Mouse (Mus musculus) gastrocnemius, postnatal 25 days (tissue): Measurements from ENCODE around the gene Prss36. TPM values are rescaled to one million over a fixed set of nuclear protein-coding genes. Genes with fewer than 3 reads are reported as not detected.
"Not testable (repeated sequence)": the region's sequence is repeated elsewhere in the genome, so short reads cannot be mapped to it uniquely, and the experiment has no call there.

Source experiments
- DNase-seq: peaks from one replicate; pipeline ENCODE4 v3.0.0; 2022
- total RNA-seq, 2 experiments: library from RNA; stranded (reverse); gene quantifications; 1 replicate in 1 of 2; 2 replicates in 1 of 2; pipeline ENCODE4 v1.2.3; 2021

Prss36 gene
- total RNA-seq, 2 experiments from 2014 or later = 4.4 to 6.1 TPM

DNA sequence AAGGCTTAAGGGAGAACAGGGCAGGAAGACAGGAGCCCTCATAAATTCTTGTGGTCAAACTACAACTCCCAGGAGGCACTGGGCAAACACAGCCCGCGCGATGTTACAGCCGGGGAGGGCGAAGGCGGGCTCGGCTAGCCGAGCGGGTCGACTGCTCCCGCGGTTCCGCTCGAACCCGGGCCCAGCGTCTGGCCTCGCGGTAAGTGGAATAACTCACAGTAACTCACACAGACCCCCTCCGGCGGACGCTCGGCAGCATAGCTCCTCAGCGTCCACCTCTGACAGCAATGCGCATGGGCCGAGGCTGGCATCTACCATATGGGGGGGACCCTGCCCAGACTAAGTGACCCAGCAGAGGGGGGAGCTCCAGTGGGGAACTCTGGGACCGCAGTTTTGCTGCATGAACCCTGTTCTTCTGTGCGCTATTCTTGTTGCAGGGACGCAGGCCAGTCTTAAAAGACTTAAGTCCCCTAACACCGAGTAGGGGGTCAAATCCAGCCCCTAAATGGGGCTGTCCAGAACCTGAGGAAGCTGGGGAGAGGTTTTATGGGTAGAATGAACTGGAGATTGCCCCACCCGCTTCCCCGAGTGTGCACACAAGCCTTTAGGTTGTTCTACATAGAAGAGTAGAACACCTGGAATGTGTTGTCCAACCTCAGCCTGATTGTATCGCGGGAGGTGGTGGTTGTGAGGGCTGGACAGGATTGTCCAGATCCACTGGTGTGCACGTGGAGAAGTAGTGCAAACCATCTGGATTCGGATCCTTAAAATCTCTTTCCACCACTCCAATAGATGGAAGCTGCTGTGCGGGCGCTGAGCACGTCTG, 42.3 kb downstream of the Prss36 start, which contains the start of gene Bckdk:
Bckdk (plus strand) TSS at position 112 of the 826 bp plus-strand sequence.
- DNase-seq = peak; percentile 67

DNA sequence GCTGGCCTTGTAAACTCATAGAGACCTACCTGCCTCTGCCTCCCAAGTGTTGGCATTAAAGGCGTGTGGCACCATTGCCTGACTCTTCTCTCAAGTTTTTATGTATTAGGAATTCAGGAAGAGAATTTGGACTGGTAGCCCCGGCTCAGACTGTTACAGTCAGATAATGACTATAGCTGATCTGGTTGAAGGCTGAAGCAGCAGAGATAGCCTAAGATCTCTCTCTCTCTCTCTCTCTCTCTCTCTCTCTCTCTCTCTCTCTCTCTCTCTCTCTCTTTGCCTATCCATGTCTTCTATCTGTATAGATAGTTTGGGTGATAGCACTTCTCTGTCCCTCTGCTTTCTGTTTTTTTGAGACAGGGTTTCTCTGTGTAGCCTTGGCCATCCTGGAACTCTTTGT, 44.8 kb downstream of the Prss36 start:
- no peak for DNase-seq

DNA sequence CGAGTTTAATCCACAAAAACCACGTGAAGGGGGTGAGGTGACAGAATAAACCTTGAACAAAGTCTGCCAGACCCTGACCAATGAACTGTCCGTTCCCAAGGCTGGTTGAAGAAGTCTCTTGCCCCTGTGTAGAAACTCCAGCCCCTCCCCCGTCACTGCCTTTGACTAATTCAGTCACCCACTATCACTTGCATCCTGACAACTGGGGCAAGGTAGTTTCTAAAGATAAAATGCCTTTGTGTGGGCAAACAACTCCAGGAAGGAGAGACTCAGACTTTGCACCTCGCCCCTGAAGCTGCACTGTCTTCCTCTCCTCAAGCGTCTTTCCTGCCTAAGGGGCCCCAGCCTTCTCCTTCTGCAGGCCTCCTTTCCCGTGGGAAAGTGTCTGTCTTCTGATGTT, 46.5 kb downstream of the Prss36 start:
- no peak for DNase-seq

DNA sequence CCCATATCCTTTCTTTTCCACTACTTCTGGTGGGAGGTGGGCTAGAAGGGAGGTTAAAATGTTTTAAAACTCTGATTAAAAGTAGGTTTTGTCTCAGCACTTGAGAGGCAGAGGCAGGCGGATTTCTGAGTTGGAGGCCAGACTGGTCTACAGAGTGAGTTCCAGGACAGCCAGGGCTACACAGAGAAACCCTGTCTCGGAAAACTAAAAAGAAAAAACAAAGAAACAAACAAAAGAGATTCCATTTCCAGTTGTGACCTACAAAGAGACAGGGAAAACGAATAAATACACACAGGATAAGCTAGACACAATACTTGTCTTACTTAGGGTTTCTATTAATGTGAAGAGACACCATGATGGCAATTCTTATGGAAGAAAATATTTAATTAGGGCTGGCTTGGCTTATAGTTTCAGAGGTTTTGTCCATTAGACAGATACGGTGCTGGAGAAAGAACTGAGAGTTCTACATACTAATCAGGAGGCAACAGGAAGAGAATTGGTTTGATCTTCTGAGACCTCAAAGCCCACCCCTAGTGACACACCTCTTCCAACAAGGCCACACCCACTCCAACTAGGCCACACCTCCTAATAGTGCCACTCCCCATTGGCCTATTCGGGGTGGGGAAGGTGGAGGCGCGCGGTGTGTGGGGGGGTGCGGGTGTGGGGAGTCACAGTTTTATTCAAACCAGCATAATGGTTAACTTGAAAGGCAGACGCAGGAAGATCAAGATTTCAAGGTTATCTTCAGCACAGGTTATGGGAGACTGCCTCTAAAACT, 48.2 kb downstream of the Prss36 start:
- DNase-seq = no peak

DNA sequence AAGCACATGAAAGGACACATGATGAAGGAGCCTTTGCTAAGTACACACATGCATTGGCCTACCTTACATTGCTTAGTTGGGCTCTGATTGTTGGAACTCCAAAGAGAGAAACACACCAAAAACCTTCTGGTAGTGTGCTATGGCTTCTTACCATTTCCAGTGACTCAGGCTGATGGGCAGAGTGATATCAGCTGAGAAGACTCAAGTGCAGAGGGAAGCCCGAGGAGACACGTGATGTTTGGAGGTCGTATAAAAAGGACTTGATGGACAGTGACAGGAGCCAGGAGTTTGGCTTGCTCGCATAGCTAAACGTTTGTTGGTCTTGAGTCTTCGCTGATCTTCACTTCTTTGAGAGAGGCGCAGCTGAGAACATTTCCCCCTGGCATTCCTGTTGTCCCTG, 49.0 kb downstream of the Prss36 start:
- no peak for DNase-seq

DNA sequence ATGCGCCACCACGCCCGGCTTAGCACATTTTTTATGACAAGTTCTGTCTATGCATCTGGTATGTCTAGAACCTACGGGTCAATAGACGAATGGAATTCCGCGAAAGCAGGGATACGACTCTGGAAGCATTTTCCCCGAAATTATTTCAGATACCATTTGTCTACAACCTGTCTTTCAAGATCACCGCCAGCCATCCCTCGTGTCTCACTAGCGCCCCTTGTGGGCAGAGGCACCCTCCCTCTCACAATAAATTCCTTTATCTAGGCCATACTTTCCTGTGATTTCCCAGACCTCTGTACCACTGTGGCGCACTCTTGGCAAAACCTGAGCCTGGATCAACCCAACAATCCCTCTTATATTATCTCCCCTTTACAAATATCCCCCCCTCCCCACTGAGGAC, 50.1 kb downstream of the Prss36 start:
- no peak for DNase-seq

DNA sequence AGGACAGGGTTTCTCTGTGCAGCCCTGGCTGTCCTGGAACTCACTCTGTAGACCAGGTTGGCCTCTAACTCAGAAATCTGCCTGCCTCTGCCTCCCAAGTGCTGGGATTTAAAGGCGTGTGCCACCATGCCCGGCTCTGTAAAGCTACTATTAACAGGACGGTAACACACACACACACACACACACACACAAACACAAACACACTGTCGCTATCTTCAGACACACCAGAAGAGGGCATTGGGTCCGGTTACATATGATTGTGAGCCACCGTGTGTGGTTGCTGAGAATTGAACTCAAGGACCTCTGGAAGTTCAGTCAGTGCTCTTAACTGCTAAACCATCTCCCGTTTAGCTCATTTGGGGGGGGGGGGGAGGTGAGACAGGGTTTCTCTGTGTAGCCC, 50.6 kb downstream of the Prss36 start:
- not testable (repeated sequence) for DNase-seq

DNA sequence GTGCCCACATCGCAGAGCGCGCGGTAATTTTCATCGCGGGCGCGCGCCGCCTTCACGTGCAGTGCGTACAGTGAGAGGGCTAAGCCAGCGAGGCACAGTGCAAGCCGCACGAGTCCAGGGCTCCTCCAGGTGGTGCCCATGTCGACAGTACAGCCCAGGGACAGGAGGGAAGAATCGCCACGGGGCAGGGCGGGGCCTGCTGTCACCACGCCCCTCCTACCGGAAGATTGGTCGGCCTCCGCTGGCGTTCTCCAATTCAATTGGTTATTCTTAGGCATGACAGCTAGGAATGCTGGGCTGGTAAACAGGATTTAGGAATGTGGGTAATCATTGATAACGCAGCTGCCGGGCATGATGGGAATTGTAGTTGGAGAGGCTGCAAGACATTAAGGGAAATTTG, 51.1 kb downstream of the Prss36 start, which contains the start of the genes Gm21974 and Vkorc1:
Gm21974 (minus strand) TSS at position 13 of the 400 bp plus-strand sequence.
Vkorc1 (minus strand) TSS at position 176 of the 400 bp plus-strand sequence.
- DNase-seq = peak; percentile 96

DNA sequence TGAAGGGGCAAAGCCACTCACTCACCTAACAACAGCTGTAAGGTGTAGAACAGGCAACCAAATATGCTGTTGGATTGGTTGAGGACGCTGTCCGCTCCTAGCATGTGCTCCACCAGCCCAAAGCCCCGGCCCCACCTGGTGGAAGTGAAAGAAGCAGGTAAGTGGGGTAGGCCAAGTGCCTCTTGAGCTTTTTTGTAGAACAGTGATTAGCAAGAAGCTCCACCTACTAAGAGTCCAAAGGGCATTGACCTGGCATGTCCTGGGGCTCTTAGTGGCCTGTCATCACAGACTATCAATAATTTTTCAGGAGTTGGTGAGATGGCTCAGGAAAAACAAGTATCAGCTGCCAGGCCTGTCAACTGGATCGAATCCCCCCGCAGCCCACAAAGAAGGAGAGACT, 52.0 kb downstream of the Prss36 start:
- DNase-seq = no peak

DNA sequence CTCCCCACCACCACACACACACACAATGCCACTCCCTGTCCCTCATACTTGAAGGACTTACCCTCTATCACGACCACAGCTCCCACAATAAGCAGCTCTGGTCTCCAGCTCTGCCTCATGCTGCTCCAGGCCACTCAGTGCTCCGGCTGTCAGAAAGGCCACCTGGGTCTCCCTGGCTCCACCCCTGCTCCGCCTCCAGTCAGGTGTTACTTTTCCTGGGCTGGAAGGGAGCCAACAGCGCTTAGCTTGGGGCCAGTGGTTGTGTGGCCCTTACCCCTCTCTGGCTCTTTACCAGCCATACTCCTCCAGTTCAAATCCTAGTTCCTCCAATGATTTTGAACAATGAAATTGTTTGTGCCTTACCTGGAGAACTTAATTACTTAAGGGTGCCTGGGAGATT, 55.7 kb downstream of the Prss36 start, which contains the start of gene Prss53:
Prss53 (minus strand) TSS at position 173 of the 400 bp plus-strand sequence.
- DNase-seq = no peak

DNA sequence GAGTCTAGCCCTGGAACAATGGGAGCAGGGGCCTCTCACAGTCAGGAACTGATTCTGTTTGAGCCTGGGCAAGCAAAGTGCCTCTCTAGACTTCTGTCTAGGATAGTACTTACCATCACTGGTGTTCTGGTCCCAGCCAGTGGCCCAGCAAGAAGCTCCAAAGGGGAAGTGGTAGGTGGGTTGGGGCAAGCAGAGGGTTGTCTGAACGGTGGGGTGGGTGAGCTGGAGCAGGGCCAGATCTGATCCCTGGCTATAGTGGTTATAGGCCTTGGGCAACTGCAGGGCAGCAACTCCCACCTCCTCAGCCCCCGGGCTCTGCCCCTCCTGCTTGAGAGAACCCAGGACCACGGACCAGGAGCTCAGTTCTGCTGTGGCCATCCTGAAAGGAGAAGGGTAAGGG, 57.7 kb downstream of the Prss36 start:
- DNase-seq = no peak

DNA sequence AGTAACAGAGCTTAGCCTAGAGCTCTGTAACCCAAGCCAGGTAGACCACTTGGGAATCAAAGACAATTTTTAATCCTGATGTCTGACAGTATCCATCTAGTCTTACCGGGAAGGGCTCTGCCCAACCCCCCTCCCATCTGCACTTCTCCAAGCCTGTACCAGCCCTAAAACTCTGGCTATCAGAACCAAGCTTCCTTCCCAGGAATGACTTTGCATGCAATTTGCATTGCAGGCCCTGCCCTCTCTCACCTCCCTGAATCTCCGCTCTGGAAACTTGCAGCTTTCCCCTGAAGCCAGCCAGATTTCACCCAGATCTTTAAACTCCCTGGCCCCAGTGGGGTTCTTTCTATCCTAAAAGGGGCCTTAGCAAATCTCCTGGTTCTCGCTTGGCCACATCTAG, 58.7 kb downstream of the Prss36 start:
- no peak for DNase-seq

DNA sequence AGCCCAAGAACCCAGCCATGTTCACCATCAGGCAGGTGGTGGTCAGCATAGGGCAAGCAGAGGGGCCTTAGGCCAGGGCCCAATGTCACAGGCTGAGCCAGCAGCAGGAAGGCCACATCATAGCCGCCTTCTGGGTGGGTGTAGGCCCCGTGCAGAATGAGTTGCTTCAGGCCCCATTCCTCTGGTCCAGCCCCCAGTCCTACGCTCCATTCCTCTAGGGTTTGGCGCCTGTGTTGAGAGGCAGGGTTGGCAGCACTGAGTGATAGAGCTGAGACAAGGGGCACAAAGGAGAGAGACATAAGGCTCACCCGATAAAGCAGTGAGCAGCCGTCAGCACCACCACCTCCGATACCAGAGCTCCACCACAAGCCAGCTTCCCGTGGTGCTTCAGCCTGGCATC, 59.3 kb downstream of the Prss36 start:
- DNase-seq = no peak

DNA sequence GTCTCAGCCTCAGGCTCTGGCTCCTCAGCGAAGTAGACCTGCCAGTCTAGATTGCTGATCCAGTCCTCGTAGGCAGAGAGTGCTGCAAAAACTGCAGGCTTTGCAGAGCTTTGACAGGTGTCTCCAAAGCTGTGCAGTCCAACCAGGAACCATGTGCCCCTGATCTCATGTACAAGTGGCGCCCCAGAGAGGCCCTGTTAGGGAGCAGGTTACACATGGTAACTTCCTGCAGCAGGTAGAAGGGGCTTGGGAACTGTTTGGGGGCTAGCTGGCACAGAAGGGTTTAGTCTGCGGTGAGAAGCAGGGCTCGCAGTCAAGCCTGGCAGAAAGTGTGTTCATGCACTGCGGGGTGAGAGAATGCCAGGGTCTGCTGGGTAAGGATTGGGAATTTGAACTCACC, 60.0 kb downstream of the Prss36 start:
- no peak for DNase-seq

DNA sequence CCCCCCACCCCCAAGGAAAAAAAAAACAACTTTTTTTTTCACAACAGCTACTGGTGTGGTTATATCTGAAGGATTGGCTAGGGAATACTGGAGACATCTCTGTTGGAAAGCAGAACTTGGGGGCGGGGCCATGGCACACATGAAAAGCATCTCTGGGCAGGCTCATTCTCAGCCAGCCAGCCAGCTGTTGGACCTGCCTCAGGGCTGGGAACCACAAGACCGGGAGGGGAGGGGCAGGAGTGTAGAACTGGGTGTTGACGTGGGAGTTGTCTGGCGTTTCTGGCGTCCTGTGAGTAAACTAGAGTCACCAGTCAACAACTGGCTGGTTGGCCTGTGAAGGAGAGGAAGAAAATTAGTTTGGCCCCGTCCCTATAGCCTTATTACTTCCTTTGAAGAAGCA, 60.6 kb downstream of the Prss36 start:
- DNase-seq = peak; percentile 85

Other genes with a start within 250 kb of the Prss36 start
- 10 to 100 TPM; 41.2 to 41.7 TPM for gene Bcl7c, start 237.8 kb downstream of the Prss36 start, total RNA-seq
- gene Ctf1, start 234.0 kb downstream of the Prss36 start, total RNA-seq = 10 to 100 TPM; 13.8 to 15.1 TPM
- not detected for gene Ctf2, start 214.6 kb downstream of the Prss36 start, total RNA-seq
- gene Fbxl19, start 202.2 kb downstream of the Prss36 start, total RNA-seq = 1 to 10 TPM; 1.9 to 2.4 TPM
- 1 to 10 TPM; 8.9 to 9.5 TPM for gene Orai3, start 176.9 kb downstream of the Prss36 start, total RNA-seq
- gene Setd1a, start 170.1 kb downstream of the Prss36 start, total RNA-seq = 10 to 100 TPM; 15.0 to 15.4 TPM
- 1 to 10 TPM; 2.4 to 2.5 TPM for gene Gm49388, start 161.1 kb downstream of the Prss36 start, total RNA-seq
- gene Hsd3b7, start 146.1 kb downstream of the Prss36 start, total RNA-seq = 1 to 10 TPM; 4.4 to 9.1 TPM
- gene Stx4a, start 122.4 kb downstream of the Prss36 start, total RNA-seq = 10 to 100 TPM; 46.4 to 47.2 TPM
- 1 to 10 TPM in 1 of 2 experiments, under 1 TPM in 1; 0.64 to 1.2 TPM for gene Stx1b, start 122.2 kb downstream of the Prss36 start, total RNA-seq
- gene Zfp646, start 70.5 kb downstream of the Prss36 start, total RNA-seq = 10 to 100 TPM; 11.3 to 11.8 TPM
- 1 to 10 TPM; 2.8 to 4.5 TPM for gene Zfp668, start 69.9 kb downstream of the Prss36 start, total RNA-seq
- 1 to 10 TPM; 1.5 to 1.6 TPM for gene Prss53, start 55.8 kb downstream of the Prss36 start, total RNA-seq
- not detected for gene Gm21974, start 51.3 kb downstream of the Prss36 start, total RNA-seq
- gene Vkorc1, start 51.1 kb downstream of the Prss36 start, total RNA-seq = 10 to 100 TPM; 12.7 to 18.3 TPM
- gene Bckdk, start 42.6 kb downstream of the Prss36 start, total RNA-seq = 100 to 1,000 TPM; 142 to 143 TPM
- gene Kat8, start 34.2 kb downstream of the Prss36 start, total RNA-seq = 10 to 100 TPM; 19.9 to 20.0 TPM
- gene Prss8, start 16.6 kb downstream of the Prss36 start, total RNA-seq = not detected
- gene Fus, start 20.7 kb upstream of the Prss36 start, total RNA-seq = 10 to 100 TPM; 76.2 to 78.4 TPM
- gene Pycard, start 47.1 kb upstream of the Prss36 start, total RNA-seq = under 1 TPM; 0.72 to 0.82 TPM
- 100 to 1,000 TPM; 235 to 294 TPM for gene Trim72, start 57.2 kb upstream of the Prss36 start, total RNA-seq
- 1 to 10 TPM; 1.1 to 2.6 TPM for gene Itgam, start 115.9 kb upstream of the Prss36 start, total RNA-seq
- not detected for gene Gm49368, start 116.0 kb upstream of the Prss36 start, total RNA-seq
- gene Itgax, start 182.8 kb upstream of the Prss36 start, total RNA-seq = under 1 TPM in 1 of 2 experiments, not detected in 1; 0.21 TPM
- gene Itgad, start 207.7 kb upstream of the Prss36 start, total RNA-seq = not detected